Mouse (Mus musculus): Measurements from ENCODE around the gene Hs1bp3. TPM values are rescaled to one million over a fixed set of nuclear protein-coding genes. Genes with fewer than 3 reads are reported as not detected.

Gene Hs1bp3
- polyA plus RNA-seq, 1 experiment from 2014 or later = 15.7 TPM

DNA sequence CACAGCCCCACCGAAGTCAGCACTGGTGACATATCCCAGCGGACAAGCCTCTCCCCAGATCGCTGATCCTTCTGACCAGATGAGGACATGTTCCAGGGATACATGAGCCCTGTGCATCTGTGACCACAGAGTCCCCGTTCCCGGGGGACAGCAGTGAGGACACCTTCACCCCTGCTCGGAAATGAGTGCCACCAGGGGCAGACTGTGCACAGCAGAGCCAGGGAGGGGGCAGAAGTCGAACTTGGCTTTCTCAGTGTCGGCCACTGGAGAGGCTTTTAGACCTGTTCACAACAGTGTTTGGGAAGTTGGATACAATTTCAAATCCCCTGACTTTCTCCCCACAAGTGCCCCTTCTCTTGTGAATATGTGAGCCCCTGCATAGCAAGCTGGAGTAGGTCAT lies 23.7 kb upstream of the Hs1bp3 start:
- H3K27ac ChIP-seq (ENCODE audit: low read length) = no peak overlapping the region
- 86% methylated on average over 8 of the region's 8 CpGs for WGBS
- H3K36me3 ChIP-seq (ENCODE audit: control insufficient read depth, insufficient read depth, low read length) = 0 out of 2 replicates have a peak, but pooled peaks cover 2% of the 10 kb centered on the region
- H3K4me2 ChIP-seq (ENCODE audit: low read depth, low read length) = no peak overlapping the region
- H3K9me3 ChIP-seq (replicated peaks; ENCODE audit: control insufficient read depth, low read length) = no peaks in the 10 kb centered on the region
- H3K4me3 ChIP-seq (replicated peaks; ENCODE audit: low read length) = no peak overlapping the region
- no peak for ATAC-seq (ENCODE audit: insufficient read depth, low FRiP score)
- H3K4me1 ChIP-seq (ENCODE audit: control insufficient read depth, insufficient read depth, low read length) = no peaks in the 10 kb centered on the region
- H3K27me3 ChIP-seq (ENCODE audit: control insufficient read depth, insufficient read depth, low read length) = no peaks in the 10 kb centered on the region
- H3K9ac ChIP-seq (ENCODE audit: low read length) = no peak overlapping the region

DNA sequence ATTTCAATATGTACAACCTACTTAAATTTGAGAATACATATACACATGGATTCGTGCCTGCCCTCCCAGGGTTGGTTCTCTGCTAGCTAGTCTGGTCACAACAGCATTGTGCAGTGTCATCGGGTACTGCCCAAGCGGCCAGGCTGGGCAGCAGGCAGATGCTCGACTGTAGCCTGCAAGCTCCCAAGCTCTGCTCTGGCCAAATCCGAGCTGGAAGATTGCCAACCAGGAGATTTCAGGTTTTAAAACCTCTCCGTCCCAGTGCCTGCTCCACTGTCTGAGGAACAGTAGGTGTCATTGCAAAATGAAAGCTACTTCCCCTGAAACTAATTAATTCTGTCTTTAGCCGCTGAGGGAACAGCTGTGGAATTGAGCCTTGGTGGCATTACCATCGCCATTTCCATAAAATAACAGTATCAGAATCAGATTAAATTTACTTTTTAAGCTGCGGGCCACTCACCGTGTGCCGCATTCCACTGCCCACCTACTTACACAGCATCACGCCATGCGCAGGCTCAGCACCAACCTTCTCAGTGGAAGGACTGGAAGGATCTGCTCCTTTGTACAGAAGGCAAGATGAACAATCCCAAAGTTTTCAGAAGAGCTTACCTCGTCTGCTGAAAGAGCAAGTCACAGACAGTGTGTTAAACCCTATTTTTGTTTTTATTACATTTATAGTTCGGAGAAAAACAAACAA lies 21.9 kb upstream of the Hs1bp3 start:
- Histone ChIP-seq H3K9ac (ENCODE audit: low read length) (no peak overlapping the region), H3K4me1 (ENCODE audit: control insufficient read depth, insufficient read depth, low read length) (no peaks in the 10 kb centered on the region), H3K4me2 (ENCODE audit: low read depth, low read length) (no peak overlapping the region), H3K27ac (ENCODE audit: low read length) (no peak overlapping the region), H3K27me3 (ENCODE audit: control insufficient read depth, insufficient read depth, low read length) (peaks cover 8% of the 10 kb centered on the region), H3K36me3 (ENCODE audit: control insufficient read depth, insufficient read depth, low read length) (no peaks in the 10 kb centered on the region), H3K9me3 (replicated peaks; ENCODE audit: control insufficient read depth, low read length) (no peaks in the 10 kb centered on the region), H3K4me3 (replicated peaks; ENCODE audit: low read length) (no peak overlapping the region)
- ATAC-seq (ENCODE audit: insufficient read depth, low FRiP score) = no peak
- 66% methylated on average over 15 of the region's 15 CpGs for WGBS

DNA sequence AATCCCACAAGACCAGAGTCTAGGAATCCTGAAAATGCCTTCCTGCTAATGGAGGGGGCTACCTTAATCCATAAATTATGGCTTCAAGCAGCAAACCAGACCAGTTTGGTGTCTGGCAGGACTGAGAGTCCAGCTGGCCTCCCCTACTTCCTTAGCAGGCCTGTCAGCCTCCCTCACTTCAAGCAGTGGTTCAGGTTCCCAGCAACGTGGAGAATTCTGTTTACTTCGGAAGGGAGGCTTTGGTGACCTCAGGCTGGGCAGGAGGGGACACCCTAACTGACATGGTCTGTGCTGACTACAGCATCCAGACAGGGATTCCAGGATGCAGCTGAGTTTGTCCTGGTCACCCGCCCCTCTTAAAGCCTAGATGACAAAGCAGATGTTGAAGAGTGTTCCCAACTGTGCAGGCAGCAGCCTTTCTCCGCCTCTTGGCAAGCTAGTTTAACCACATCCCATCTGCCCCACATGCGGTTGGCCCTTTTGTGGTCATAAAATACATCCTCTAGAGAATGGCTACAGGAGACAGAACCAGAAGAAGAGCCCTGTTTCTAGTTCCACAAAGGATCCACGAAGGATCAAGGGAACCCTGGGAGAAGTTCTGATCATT lies 17.8 kb upstream of the Hs1bp3 start:
- H3K4me3 ChIP-seq (replicated peaks; ENCODE audit: low read length) = no peak overlapping the region
- H3K36me3 ChIP-seq (ENCODE audit: control insufficient read depth, insufficient read depth, low read length) = no peaks in the 10 kb centered on the region
- 0 out of 2 replicates have a peak, but pooled peaks have one; percentile 15 for ATAC-seq (ENCODE audit: insufficient read depth, low FRiP score)
- H3K4me1 ChIP-seq (ENCODE audit: control insufficient read depth, insufficient read depth, low read length) = peaks cover 6% of the 10 kb centered on the region
- WGBS = 40% methylated on average over 6 of the region's 6 CpGs
- H3K27me3 ChIP-seq (ENCODE audit: control insufficient read depth, insufficient read depth, low read length) = peaks cover 48% of the 10 kb centered on the region
- H3K27ac ChIP-seq (ENCODE audit: low read length) = no peak overlapping the region
- H3K9me3 ChIP-seq (replicated peaks; ENCODE audit: control insufficient read depth, low read length) = no peaks in the 10 kb centered on the region
- H3K9ac ChIP-seq (ENCODE audit: low read length) = no peak overlapping the region
- H3K4me2 ChIP-seq (ENCODE audit: low read depth, low read length) = no peak overlapping the region

DNA sequence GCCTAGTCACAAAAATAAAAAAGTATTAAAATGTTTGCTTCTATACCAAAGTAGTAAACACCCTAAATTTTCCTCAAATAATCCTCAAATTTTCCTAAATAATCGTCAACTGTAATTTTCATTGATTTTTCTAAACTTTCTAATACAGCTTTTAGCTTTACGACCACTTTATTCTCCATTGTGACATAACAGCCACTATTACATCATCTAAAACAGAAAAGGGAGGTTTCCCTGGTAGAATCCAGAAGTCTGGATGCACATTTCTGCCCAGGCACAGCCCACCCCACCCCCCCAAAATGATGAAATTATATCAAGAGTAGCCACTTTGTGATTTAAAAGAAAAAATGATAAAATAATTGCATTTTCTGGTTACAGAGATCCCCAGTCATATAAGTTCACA lies 17.1 kb upstream of the Hs1bp3 start:
- Histone ChIP-seq H3K36me3 (ENCODE audit: control insufficient read depth, insufficient read depth, low read length) (no peaks in the 10 kb centered on the region), H3K9me3 (replicated peaks; ENCODE audit: control insufficient read depth, low read length) (no peaks in the 10 kb centered on the region), H3K4me3 (replicated peaks; ENCODE audit: low read length) (no peak overlapping the region), H3K9ac (ENCODE audit: low read length) (no peak overlapping the region), H3K4me2 (ENCODE audit: low read depth, low read length) (no peak overlapping the region), H3K27me3 (ENCODE audit: control insufficient read depth, insufficient read depth, low read length) (peaks cover 56% of the 10 kb centered on the region), H3K27ac (ENCODE audit: low read length) (no peak overlapping the region), H3K4me1 (ENCODE audit: control insufficient read depth, insufficient read depth, low read length) (peaks cover 6% of the 10 kb centered on the region)
- ATAC-seq (ENCODE audit: insufficient read depth, low FRiP score) = no peak
- WGBS = 81% methylated on average over 2 of the region's 2 CpGs

DNA sequence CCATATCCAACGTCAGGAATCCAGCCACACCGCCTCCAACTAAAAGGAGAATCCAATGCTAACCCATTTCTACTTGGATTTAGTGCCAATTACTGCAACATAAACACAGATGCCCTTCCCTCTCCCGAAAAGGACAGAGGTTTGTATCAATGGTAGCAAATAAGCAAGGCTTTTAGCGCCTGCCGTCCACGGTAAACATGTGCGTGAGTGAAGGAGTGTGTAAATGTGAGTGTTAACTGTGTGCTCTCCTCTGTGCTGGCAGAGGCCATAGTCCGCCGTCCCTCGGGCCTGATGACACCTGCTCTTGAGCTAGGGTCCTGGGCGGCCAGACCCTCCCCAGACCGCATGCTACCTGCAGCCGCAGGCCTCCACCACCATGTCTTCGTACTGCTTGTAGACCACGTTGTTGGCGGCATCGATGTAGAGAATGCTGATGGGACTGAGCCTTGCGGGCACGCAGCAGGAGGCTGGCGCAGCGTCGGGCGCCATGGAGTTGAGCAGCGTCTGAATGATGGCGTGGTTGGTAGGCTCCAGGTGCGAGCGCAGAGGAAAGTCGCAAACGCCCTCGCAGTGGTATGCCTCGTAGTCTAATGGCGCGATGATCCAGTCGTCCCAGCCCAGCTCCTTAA lies 15.5 kb upstream of the Hs1bp3 start:
- Histone ChIP-seq H3K27me3 (ENCODE audit: control insufficient read depth, insufficient read depth, low read length) (peaks cover 71% of the 10 kb centered on the region), H3K4me1 (ENCODE audit: control insufficient read depth, insufficient read depth, low read length) (peaks cover 16% of the 10 kb centered on the region), H3K9me3 (replicated peaks; ENCODE audit: control insufficient read depth, low read length) (no peaks in the 10 kb centered on the region), H3K4me3 (replicated peaks; ENCODE audit: low read length) (peak overlapping the region; percentile 43), H3K27ac (ENCODE audit: low read length) (no peak overlapping the region), H3K4me2 (ENCODE audit: low read depth, low read length) (peak overlapping the region; percentile 54), H3K36me3 (ENCODE audit: control insufficient read depth, insufficient read depth, low read length) (no peaks in the 10 kb centered on the region), H3K9ac (ENCODE audit: low read length) (no peak overlapping the region)
- 7% methylated on average over 34 of the region's 34 CpGs for WGBS
- ATAC-seq (ENCODE audit: insufficient read depth, low FRiP score) = no peak

GRCm38 (mm10) chr12:8298361-8299142 lies 14.7 kb upstream of the Hs1bp3 start:
- H3K27me3 ChIP-seq (ENCODE audit: control insufficient read depth, insufficient read depth, low read length) = peaks cover 80% of the 10 kb centered on the region
- WGBS = 3% methylated on average over 79 of the region's 85 CpGs

DNA sequence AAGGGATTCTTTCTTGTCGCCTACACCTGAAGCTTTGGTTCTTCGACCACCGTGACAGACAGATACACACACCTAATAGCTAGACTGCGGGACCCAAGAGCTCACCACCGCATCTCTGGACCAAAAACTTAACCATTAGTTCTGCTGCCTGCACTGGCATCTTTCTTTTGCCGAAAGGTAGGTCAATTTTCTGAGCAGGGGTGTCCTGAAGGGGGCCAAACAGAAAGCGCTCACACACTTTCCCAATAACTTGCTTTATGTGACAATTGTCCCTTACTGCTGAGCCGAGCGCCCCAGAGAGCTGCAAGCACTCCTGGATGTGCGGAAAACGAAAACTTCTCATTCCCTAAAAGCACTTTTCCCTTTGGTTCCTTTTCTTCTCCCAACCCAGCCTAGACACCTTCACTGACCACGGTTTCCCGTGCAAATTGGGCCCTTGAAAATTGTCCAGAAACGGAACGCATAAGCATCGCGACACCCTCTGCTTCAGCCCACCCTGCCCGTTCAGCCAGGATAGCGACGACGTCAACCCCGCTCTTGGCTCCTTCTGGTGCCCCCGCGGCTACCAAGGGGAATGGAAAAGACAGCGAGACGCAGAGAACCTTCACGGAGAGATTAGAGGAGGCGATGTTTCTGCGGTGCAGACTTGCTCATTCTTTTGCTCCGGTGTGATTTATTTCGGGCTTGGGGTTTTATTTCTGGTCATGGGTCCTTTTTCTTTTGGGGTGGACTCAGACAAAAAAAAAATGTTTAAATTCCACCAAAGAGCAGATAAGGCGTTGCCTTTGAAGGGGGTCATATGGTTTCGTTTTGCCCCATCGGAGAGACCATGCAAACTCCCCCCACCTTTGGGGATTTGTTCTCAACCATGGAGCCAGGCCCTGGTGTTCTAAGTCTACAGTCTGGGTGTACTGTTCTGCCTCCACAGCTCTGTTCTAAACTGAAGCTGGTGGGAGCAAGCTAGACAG lies 13.8 kb upstream of the Hs1bp3 start:
- H3K36me3 ChIP-seq (ENCODE audit: control insufficient read depth, insufficient read depth, low read length) = no peaks in the 10 kb centered on the region
- H3K9me3 ChIP-seq (replicated peaks; ENCODE audit: control insufficient read depth, low read length) = no peaks in the 10 kb centered on the region
- no peak overlapping the region for H3K4me2 ChIP-seq (ENCODE audit: low read depth, low read length)
- no peak for ATAC-seq (ENCODE audit: insufficient read depth, low FRiP score)
- H3K27me3 ChIP-seq (ENCODE audit: control insufficient read depth, insufficient read depth, low read length) = peaks cover 88% of the 10 kb centered on the region
- WGBS = 11% methylated on average over 34 of the region's 34 CpGs
- no peak overlapping the region for H3K9ac ChIP-seq (ENCODE audit: low read length)
- H3K4me1 ChIP-seq (ENCODE audit: control insufficient read depth, insufficient read depth, low read length) = peaks cover 16% of the 10 kb centered on the region
- H3K27ac ChIP-seq (ENCODE audit: low read length) = no peak overlapping the region
- 0 out of 2 replicates have a peak overlapping the region, but pooled peaks have one; percentile 5 for H3K4me3 ChIP-seq (replicated peaks; ENCODE audit: low read length)

More at GRCm38 (mm10) chr12:8298361-8299142, 14.7 kb upstream of the Hs1bp3 start:
- no peak overlapping the region for H3K9ac ChIP-seq (ENCODE audit: low read length)
- H3K27ac ChIP-seq (ENCODE audit: low read length) = no peak overlapping the region
- peak overlapping the region; percentile 43 for H3K4me3 ChIP-seq (replicated peaks; ENCODE audit: low read length)
- ATAC-seq (ENCODE audit: insufficient read depth, low FRiP score) = no peak
- peaks cover 16% of the 10 kb centered on the region for H3K4me1 ChIP-seq (ENCODE audit: control insufficient read depth, insufficient read depth, low read length)
- no peaks in the 10 kb centered on the region for H3K36me3 ChIP-seq (ENCODE audit: control insufficient read depth, insufficient read depth, low read length)
- H3K9me3 ChIP-seq (replicated peaks; ENCODE audit: control insufficient read depth, low read length) = no peaks in the 10 kb centered on the region
- peak overlapping the region; percentile 54 for H3K4me2 ChIP-seq (ENCODE audit: low read depth, low read length)

GRCm38 (mm10) chr12:8300111-8300480 lies 13.1 kb upstream of the Hs1bp3 start:
- Histone ChIP-seq H3K9me3 (replicated peaks; ENCODE audit: control insufficient read depth, low read length) (no peaks in the 10 kb centered on the region), H3K27me3 (ENCODE audit: control insufficient read depth, insufficient read depth, low read length) (peaks cover 93% of the 10 kb centered on the region), H3K4me3 (replicated peaks; ENCODE audit: low read length) (no peak overlapping the region), H3K9ac (ENCODE audit: low read length) (no peak overlapping the region), H3K27ac (ENCODE audit: low read length) (no peak overlapping the region), H3K36me3 (ENCODE audit: control insufficient read depth, insufficient read depth, low read length) (no peaks in the 10 kb centered on the region), H3K4me1 (ENCODE audit: control insufficient read depth, insufficient read depth, low read length) (peaks cover 16% of the 10 kb centered on the region), H3K4me2 (ENCODE audit: low read depth, low read length) (no peak overlapping the region)
- 36% methylated on average over 10 of the region's 10 CpGs for WGBS
- no peak for ATAC-seq (ENCODE audit: insufficient read depth, low FRiP score)

Data from stomach, embryonic 16.5 days (tissue).